In the genomic region with DNA sequence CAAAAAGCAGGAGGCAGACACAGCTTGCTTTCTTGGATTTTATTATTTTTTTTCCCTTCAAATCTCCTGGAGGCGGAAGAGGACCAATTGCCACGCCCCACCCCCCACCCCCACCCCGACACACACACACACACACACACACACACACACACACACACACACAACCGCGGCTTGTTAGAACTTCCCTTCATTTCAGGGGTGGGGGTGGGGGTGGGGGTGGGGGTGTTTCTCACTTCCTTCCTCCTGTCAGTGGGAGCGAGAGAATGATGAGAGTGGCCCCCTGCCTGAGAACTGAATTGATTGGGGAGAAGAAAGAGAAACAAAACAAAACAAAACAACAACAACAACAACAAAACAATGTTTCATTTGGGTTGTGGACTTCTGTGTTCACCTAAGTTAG, we compare ENCODE assay signal across 8 mouse cellular contexts.
DNase-seq lines count a peak whose midpoint lies in the region; ATAC-seq lines count a peak whose summit lies in the region.

No protein-coding gene starts in this region.

- H3K4me2 ChIP-seq in heart, embryonic 14.5 days (ENCODE audit: low read length): peak overlapping the region; percentile 63
- H3K4me2 ChIP-seq in forebrain, embryonic 12.5 days: peak overlapping the region; percentile 46
- peak overlapping the region; percentile 56 for H3K4me2 ChIP-seq in neural tube, embryonic 15.5 days

- peak overlapping the region; percentile 17 to 36; a peak in 3 of 4 replicates for H3K4me3 ChIP-seq in heart, embryonic 14.5 days (ENCODE audit: control insufficient read depth in 1 of 2, insufficient read depth in 1 of 2, low read depth in 1 of 2, low read length in 2 of 2)
- H3K4me3 ChIP-seq in forebrain, embryonic 12.5 days (replicated peaks): peak overlapping the region; percentile 24
- peak overlapping the region; percentile 26 for H3K4me3 ChIP-seq in neural tube, embryonic 15.5 days (replicated peaks)

- no peak for DNase-seq in heart, adult 18-20 months
- peak; percentile 34 for DNase-seq in liver
- DNase-seq in adrenal gland, adult (ENCODE audit: inconsistent age in 2 of 2, low spot score in 1 of 2): no peak
- no peak for DNase-seq in layer of hippocampus, postnatal 36 days
- no peak for DNase-seq in ovary, postnatal 14 days (ENCODE audit: low spot score)

- no peaks in the 10 kb centered on the region for H3K27me3 ChIP-seq in heart, embryonic 14.5 days (ENCODE audit: control insufficient read depth, insufficient read depth, low read length)
- no peaks in the 10 kb centered on the region for H3K27me3 ChIP-seq in forebrain, embryonic 12.5 days
- no peaks in the 10 kb centered on the region for H3K27me3 ChIP-seq in neural tube, embryonic 15.5 days (replicated peaks)

- no peak overlapping the region for H3K27ac ChIP-seq in heart, embryonic 14.5 days (replicated peaks in 1 of 2; ENCODE audit: control insufficient read depth in 1 of 2, insufficient read depth in 1 of 2, low read depth in 2 of 2, low read length in 2 of 2)
- no peak overlapping the region for H3K27ac ChIP-seq in forebrain, embryonic 12.5 days
- H3K27ac ChIP-seq in neural tube, embryonic 15.5 days (replicated peaks): no peak overlapping the region

- H3K36me3 ChIP-seq in heart, embryonic 14.5 days (ENCODE audit: control insufficient read depth, insufficient read depth, low read length): no peaks in the 10 kb centered on the region
- H3K36me3 ChIP-seq in forebrain, embryonic 12.5 days (replicated peaks): no peaks in the 10 kb centered on the region
- H3K36me3 ChIP-seq in neural tube, embryonic 15.5 days: no peaks in the 10 kb centered on the region

- 18% methylated on average over 6 of the region's 6 CpGs for WGBS in heart, embryonic 14.5 days
- WGBS in forebrain, embryonic 12.5 days: 18% methylated on average over 4 of the region's 6 CpGs
- WGBS in neural tube, embryonic 15.5 days: 0% methylated on average over 4 of the region's 6 CpGs

- H3K9ac ChIP-seq in heart, embryonic 14.5 days (ENCODE audit: low read length): peak overlapping the region; percentile 54
- no peak overlapping the region for H3K9ac ChIP-seq in forebrain, embryonic 12.5 days
- H3K9ac ChIP-seq in neural tube, embryonic 15.5 days (replicated peaks): 0 out of 2 replicates have a peak overlapping the region, but pooled peaks have one; percentile 17

- no peaks in the 10 kb centered on the region for H3K4me1 ChIP-seq in heart, embryonic 14.5 days (ENCODE audit: control insufficient read depth in 2 of 2, insufficient read depth in 2 of 2, low read length in 2 of 2)
- H3K4me1 ChIP-seq in forebrain, embryonic 12.5 days: peaks cover 17% of the 10 kb centered on the region
- H3K4me1 ChIP-seq in neural tube, embryonic 15.5 days: peaks cover 15% of the 10 kb centered on the region

- no peaks in the 10 kb centered on the region for H3K9me3 ChIP-seq in heart, embryonic 14.5 days (ENCODE audit: control insufficient read depth, low read length)
- no peaks in the 10 kb centered on the region for H3K9me3 ChIP-seq in forebrain, embryonic 12.5 days
- H3K9me3 ChIP-seq in neural tube, embryonic 15.5 days (replicated peaks): no peaks in the 10 kb centered on the region

- ATAC-seq in heart, embryonic 14.5 days (ENCODE audit: insufficient number of reproducible peaks, insufficient read depth, low FRiP score, low read depth): no peak
- ATAC-seq in forebrain, embryonic 12.5 days (ENCODE audit: low FRiP score): peak; percentile 37; the same call in 1 of the 2 replicates
- ATAC-seq in neural tube, embryonic 15.5 days (ENCODE audit: low FRiP score): peak; percentile 49
